Mouse (Mus musculus) liver, adult 2 months (tissue): ENCODE data around the gene Icam5. TPM values are rescaled to one million over a fixed set of nuclear protein-coding genes. Genes with fewer than 3 reads are reported as not detected.
A peak's percentile ranks its signal among the peaks of the same experiment; 100 is the strongest.

Experiments used
- DNase-seq: peaks from one replicate; pipeline ENCODE4 v3.0.0-alpha.2; 2011; ENCODE audit warnings: low read depth, low spot score; ENCODE audit errors: extremely low read depth
- H3K27ac ChIP-seq: fragments of 200-500 bp; replicated peaks from 2 replicates; pipeline ENCODE4 v1.5.1; 2012; ENCODE audit warnings: low read depth, mild to moderate bottlenecking, control low read depth, inconsistent platforms, low read length; ENCODE audit not compliant: insufficient read depth
- H3K27me3 ChIP-seq: fragments of 200-500 bp; 2 replicates; pipeline ENCODE4 v1.6.1; 2012; ENCODE audit warnings: mild to moderate bottlenecking, moderate library complexity, low read length, inconsistent platforms; ENCODE audit not compliant: control insufficient read depth, insufficient read depth
- H3K36me3 ChIP-seq: fragments of 200-500 bp; 2 replicates; pipeline ENCODE4 v1.6.1; 2012; ENCODE audit warnings: low read length, inconsistent platforms; ENCODE audit not compliant: control insufficient read depth, insufficient read depth
- H3K4me1 ChIP-seq: fragments of 200-500 bp; 2 replicates; pipeline ENCODE4 v1.6.1; 2011; ENCODE audit warnings: low read length; ENCODE audit not compliant: control insufficient read depth, insufficient read depth
- H3K4me3 ChIP-seq: fragments of 200-500 bp; 2 replicates; pipeline ENCODE4 v1.5.1; 2011; ENCODE audit warnings: low read depth, mild to moderate bottlenecking, control low read depth, low read length, moderate library complexity; ENCODE audit not compliant: insufficient read depth
- H3K79me2 ChIP-seq: fragments of 200-500 bp; 2 replicates; pipeline ENCODE4 v1.6.1; 2012; ENCODE audit warnings: inconsistent platforms, mild to moderate bottlenecking, low read length, moderate library complexity; ENCODE audit not compliant: control insufficient read depth, insufficient read depth
- H3K9ac ChIP-seq: fragments of 200-500 bp; 2 replicates; pipeline ENCODE4 v1.6.1; 2012; ENCODE audit warnings: low read depth, mild to moderate bottlenecking, control low read depth, inconsistent platforms, low read length
- CTCF ChIP-seq: fragments of 200-500 bp; IDR thresholded peaks from 2 replicates; pipeline ENCODE4 v1.5.1; 2011; ENCODE audit warnings: low read depth, low read length, control low read depth
- POLR2A ChIP-seq: fragments of 200-500 bp; IDR thresholded peaks from 2 replicates; pipeline ENCODE4 v1.6.1; 2011; ENCODE audit warnings: low read length, control low read depth; ENCODE audit not compliant: insufficient read depth; ENCODE audit errors: extremely low read depth
- WGBS: fragments of 180-500 bp; shearing (Covaris S2); methylation state at CpG from one replicate; pipeline ENCODE4 v1.1.7; 2018; 5-methylcytosine and 5-hydroxymethylcytosine counted together
- polyA plus RNA-seq: library from polyadenylated mRNA; depleted of rRNA; stranded (reverse); fragments of >200 nt; gene quantifications from 2 replicates; pipeline ENCODE4 v1.2.3, GENCODE M21; 2012
- total RNA-seq: library from RNA; depleted of rRNA; stranded (reverse); fragments of >200 nt; gene quantifications from 2 replicates; pipeline ENCODE4 v1.2.3, GENCODE M21; 2014

Gene Icam5
- total and polyA plus RNA-seq, 2 experiments, result 0.09 TPM; not detected in 1

DNA sequence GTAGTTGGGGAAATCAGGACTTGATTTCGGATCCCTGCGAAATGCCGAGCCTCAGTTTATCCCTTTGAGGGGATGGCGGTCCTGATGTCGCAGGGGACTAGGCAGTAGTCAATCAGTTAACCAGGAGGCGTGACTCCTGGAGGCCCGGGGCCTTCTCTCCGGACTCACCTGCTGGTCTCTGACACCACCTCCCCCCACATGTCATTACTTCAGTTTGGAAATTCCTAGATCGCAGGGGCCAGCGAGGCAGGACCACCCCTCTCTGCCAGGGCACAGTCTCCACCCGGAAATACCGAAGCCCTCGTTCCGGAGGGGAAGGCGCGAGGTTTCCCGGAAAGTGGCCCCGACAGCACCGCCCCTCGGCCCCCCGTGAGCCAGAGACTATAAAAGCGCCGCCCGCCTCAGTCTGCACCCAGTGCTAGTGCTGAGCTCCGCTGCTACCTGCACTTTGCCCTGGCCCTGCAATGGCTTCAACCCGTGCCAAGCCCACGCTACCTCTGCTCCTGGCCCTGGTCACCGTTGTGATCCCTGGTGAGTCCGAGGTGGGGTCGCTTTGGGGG is 16.2 kb upstream of the Icam5 start, which contains the start of gene Icam1:
TSS of gene Icam1 (plus strand) at position 415 of the 560 bp plus-strand sequence.
- Histone ChIP-seq H3K9ac (peak within 1 kb of the TSS; percentile 66), H3K27ac (peak within 1 kb of the TSS; percentile 80), H3K4me1 (peaks cover 6% of the 10 kb centered on the region; the same call in 1 of the 2 replicates), H3K27me3 (no peaks in the 10 kb centered on the region), H3K79me2 (peaks cover 4% of the 10 kb centered on the region; the same call in 1 of the 2 replicates), H3K36me3 (peaks cover 5% of the 10 kb centered on the region; the same call in 1 of the 2 replicates), H3K4me3 (peak within 1 kb of the TSS; percentile 76)
- TF ChIP-seq POLR2A, result peak; percentile 95
- TF ChIP-seq CTCF, result no peak
- DNase-seq, result peak; percentile 69
- WGBS, result 1% methylated on average over 30 of the region's 30 CpGs

DNA sequence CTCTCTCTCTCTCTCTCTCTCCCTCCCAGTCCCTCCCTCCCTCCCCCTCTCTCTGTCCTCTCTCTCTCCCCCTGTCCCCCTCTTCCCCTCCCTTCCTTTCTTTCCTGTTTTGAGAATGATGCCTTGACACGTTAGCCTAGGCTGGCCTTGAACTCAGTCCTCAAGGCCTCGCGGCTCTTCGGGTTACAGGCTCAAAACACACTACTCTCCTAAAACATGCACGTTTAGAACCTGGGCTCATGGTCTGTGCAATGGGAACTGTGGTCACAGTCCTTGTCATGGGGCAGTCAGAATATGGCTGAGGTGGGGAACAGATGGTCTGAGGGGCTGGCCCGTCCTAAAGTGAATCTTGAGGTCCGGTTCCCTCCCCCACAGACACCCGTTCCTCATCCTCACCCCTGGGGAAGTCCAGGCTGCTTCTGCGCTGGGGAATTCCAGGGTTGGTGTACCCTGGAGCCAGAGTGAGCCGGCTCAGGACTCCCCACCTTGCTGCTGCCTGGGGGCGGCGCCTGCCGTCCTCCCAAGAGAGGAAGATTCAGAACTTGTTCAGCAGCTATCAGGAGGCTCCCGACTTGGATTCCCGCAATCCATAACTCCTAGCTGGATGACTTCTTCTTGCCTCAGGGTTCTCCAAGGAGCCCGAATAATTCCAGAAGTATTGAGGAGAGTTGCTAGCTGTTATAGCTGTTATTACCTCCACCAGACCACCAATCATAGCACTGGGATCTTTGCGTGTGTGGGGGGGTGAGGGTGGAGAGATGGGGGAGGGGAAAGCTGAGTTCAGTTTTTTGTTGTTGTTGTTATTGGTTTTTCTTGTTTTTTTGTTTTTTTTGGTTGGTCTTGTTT is 15.3 kb upstream of the Icam5 start:
- Histone ChIP-seq H3K9ac (peak overlapping the region; percentile 66), H3K79me2 (peaks cover 4% of the 10 kb centered on the region; the same call in 1 of the 2 replicates), H3K4me3 (peak overlapping the region; percentile 76), H3K27ac (peak overlapping the region; percentile 8), H3K27me3 (no peaks in the 10 kb centered on the region), H3K36me3 (peaks cover 12% of the 10 kb centered on the region), H3K4me1 (peaks cover 6% of the 10 kb centered on the region; the same call in 1 of the 2 replicates)
- no peak for DNase-seq
- 4% methylated on average over 17 of the region's 17 CpGs for WGBS
- TF ChIP-seq POLR2A, result no peak
- TF ChIP-seq CTCF, result no peak

DNA sequence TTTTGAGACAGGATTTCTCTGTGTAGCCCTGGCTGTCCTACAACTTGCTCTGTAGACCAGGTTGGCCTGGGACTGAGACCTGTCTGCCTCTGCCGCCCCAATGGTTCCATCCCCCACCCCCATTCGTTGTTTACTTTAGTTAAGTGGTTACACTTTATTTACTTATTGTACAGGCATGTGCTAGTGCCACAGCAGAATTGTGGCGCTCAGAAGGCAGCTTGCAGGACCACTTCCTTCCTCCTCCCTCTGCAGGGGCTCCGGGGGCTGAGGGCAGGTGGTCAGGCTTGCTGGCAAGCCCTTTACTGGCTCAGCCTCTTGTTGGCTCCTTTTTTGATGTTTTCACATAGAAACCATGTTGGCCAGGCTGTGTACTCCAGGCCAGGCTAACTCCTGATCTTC is 14.7 kb upstream of the Icam5 start:
- no peak for DNase-seq
- Histone ChIP-seq H3K4me1 (peaks cover 6% of the 10 kb centered on the region; the same call in 1 of the 2 replicates), H3K79me2 (peaks cover 4% of the 10 kb centered on the region; the same call in 1 of the 2 replicates), H3K9ac (no peak overlapping the region; the same call in 1 of the 2 replicates), H3K36me3 (peaks cover 12% of the 10 kb centered on the region), H3K27ac (no peak overlapping the region), H3K27me3 (no peaks in the 10 kb centered on the region), H3K4me3 (0 out of 2 replicates have a peak overlapping the region, but pooled peaks have one; percentile 14)
- WGBS, result 29% methylated on average over 4 of the region's 4 CpGs
- TF ChIP-seq POLR2A (no peak), CTCF (no peak)

DNA sequence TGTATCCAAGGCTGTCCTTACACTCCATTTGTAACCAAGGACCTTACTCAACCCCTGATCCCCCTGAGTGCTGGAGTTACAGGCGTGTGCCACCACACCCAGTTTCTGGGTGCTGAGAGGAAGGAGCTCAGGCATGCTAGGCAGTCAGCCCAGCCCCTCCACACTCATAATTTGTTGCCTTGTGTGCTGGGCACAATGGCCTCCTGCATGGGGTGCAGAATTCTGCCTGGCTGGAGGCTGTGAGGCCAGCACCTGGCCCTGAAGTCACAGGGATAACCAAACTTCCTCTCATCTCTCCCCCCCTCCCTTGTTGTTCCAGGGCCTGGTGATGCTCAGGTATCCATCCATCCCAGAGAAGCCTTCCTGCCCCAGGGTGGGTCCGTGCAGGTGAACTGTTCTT is 13.3 kb upstream of the Icam5 start:
- Histone ChIP-seq H3K79me2 (peaks cover 4% of the 10 kb centered on the region; the same call in 1 of the 2 replicates), H3K27me3 (no peaks in the 10 kb centered on the region)

DNA sequence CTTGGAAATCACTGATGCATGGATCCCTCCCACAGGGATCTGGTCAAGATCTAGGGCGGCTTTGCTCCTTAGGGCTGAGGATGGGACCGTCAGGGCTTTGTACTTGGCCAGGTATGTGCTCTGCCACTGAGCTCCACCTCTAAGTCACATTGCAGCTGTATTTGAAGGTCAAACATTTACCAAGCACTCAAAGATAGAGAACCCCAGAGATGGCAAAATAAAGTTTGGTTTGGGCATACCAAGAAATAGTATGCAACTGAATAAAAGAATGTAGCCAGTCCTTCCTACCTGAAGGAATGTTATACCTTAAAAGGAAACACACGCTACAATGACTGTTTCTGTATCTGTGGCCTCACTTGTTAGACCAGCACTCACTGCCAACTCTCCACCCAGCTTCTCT is 10.5 kb upstream of the Icam5 start:
- TF ChIP-seq CTCF (no peak), POLR2A (no peak)
- Histone ChIP-seq H3K79me2 (peaks cover 4% of the 10 kb centered on the region; the same call in 1 of the 2 replicates), H3K4me3 (no peak overlapping the region), H3K36me3 (peaks cover 12% of the 10 kb centered on the region), H3K27me3 (no peaks in the 10 kb centered on the region), H3K9ac (no peak overlapping the region), H3K4me1 (peaks cover 4% of the 10 kb centered on the region; the same call in 1 of the 2 replicates), H3K27ac (no peak overlapping the region)
- WGBS, result 93% methylated on average over 3 of the region's 3 CpGs
- no peak for DNase-seq

More for the DNA sequence above, 13.3 kb upstream of the Icam5 start:
- Histone ChIP-seq H3K27ac (no peak overlapping the region), H3K36me3 (peaks cover 12% of the 10 kb centered on the region), H3K9ac (no peak overlapping the region), H3K4me3 (no peak overlapping the region), H3K4me1 (peaks cover 6% of the 10 kb centered on the region; the same call in 1 of the 2 replicates)
- DNase-seq, result no peak
- TF ChIP-seq POLR2A, result no peak
- no peak for TF ChIP-seq CTCF
- 84% methylated on average over 2 of the region's 2 CpGs for WGBS
